Comparison of ENCODE assay signal across 12 mouse cellular contexts in genomic region chr6:6201977-6202376, GRCm38 (mm10).
"Had no signal": no experiment of that assay in that cellular context is flagged by ENCODE, and none has a peak within 500 bp of the region (broad histone marks: within the 10 kb centered on the region; RNA-seq: fewer than 3 reads in every experiment).

No protein-coding gene starts in this region.

- H3K4me3 ChIP-seq: layer of hippocampus, adult 2 months; left cerebral cortex, adult 2 months; limb, embryonic 10.5 days; midbrain, embryonic 13.5 days had no signal

- H3K9ac ChIP-seq: midbrain, embryonic 13.5 days had no signal

- ATAC-seq: intestine, postnatal 0 days; lung, postnatal 0 days; midbrain, embryonic 13.5 days had no signal

- DNase-seq: kidney, postnatal 4 days; lung, adult 2 months; lung, postnatal 36 days; right cerebral cortex, postnatal 14 days; thymus, adult 18-20 months; thymus, postnatal 14 days had no signal

- H3K27ac ChIP-seq: layer of hippocampus, adult 2 months; left cerebral cortex, adult 2 months; limb, embryonic 10.5 days; midbrain, embryonic 13.5 days had no signal

- H3K9me3 ChIP-seq: limb, embryonic 10.5 days; midbrain, embryonic 13.5 days had no signal

- H3K27me3 ChIP-seq: midbrain, embryonic 13.5 days had no signal

- H3K36me3 ChIP-seq: midbrain, embryonic 13.5 days had no signal

- H3K4me2 ChIP-seq: midbrain, embryonic 13.5 days had no signal

- H3K4me1 ChIP-seq: midbrain, embryonic 13.5 days had no signal
